Mouse (Mus musculus) hindbrain, embryonic 11.5 days (tissue): ENCODE results near the gene Cyp1a1. TPM values are rescaled to one million over a fixed set of nuclear protein-coding genes. Genes with fewer than 3 reads are reported as not detected.

ENCODE experiments used
- ATAC-seq: fragments of 200-750 bp; cut with Nextera tagmentation; 2 replicates; pipeline ENCODE4 v1.8.0; 2017; ENCODE audit warnings: mild to moderate bottlenecking, moderate TSS enrichment, moderate library complexity; ENCODE audit not compliant: low FRiP score
- DNase-seq: peaks from one replicate; pipeline ENCODE4 v3.0.0-alpha.2; 2015; ENCODE audit warnings: low spot score
- H3K27ac ChIP-seq: fragments of 300-500 bp; sonication (generic); 2 replicates; pipeline ENCODE4 v1.5.1; 2014; ENCODE audit warnings: mild to moderate bottlenecking, low read depth, low read length
- H3K27me3 ChIP-seq: fragments of 300-500 bp; sonication (generic); 2 replicates; pipeline ENCODE4 v1.6.1; 2014; ENCODE audit warnings: mild to moderate bottlenecking, low read length, moderate library complexity, mixed read lengths; ENCODE audit not compliant: control insufficient read depth, insufficient read depth
- H3K36me3 ChIP-seq: fragments of 300-500 bp; sonication (generic); 2 replicates; pipeline ENCODE4 v1.6.1; 2014; ENCODE audit warnings: mild to moderate bottlenecking, low read length, moderate library complexity, mixed read lengths; ENCODE audit not compliant: control insufficient read depth, insufficient read depth
- H3K4me1 ChIP-seq: fragments of 300-500 bp; sonication (generic); replicated peaks from 2 replicates; pipeline ENCODE4 v1.6.1; 2014; ENCODE audit warnings: low read length, mixed read lengths; ENCODE audit not compliant: control insufficient read depth, insufficient read depth
- H3K4me2 ChIP-seq: fragments of 300-500 bp; sonication (generic); replicated peaks from 2 replicates; pipeline ENCODE4 v1.6.1; 2014; ENCODE audit warnings: mild to moderate bottlenecking, low read depth, low read length
- H3K4me3 ChIP-seq: fragments of 300-500 bp; sonication (generic); 2 replicates; pipeline ENCODE4 v1.5.1; 2014; ENCODE audit warnings: low read depth, low read length
- H3K9ac ChIP-seq: fragments of 300-500 bp; sonication (generic); 2 replicates; pipeline ENCODE4 v1.6.1; 2014; ENCODE audit warnings: low read depth, low read length
- H3K9me3 ChIP-seq: fragments of 300-500 bp; sonication (generic); 2 replicates; pipeline ENCODE4 v1.6.1; 2016; ENCODE audit warnings: low read length; ENCODE audit not compliant: control insufficient read depth
- WGBS: fragments of 180-500 bp; shearing (Covaris S2); extraction: QIAGEN DNeasy Blood & Tissue Kit; methylation state at CpG from one replicate; pipeline ENCODE4 v1.1.7; 2014; 5-methylcytosine and 5-hydroxymethylcytosine counted together
- polyA plus RNA-seq: library from polyadenylated mRNA; unstranded; fragments of >200 nt; fragmentation: Nextera tagmentation; extraction: Ambion mirVana; gene quantifications from 2 replicates; pipeline ENCODE4 v1.2.1, GENCODE M21; 2014

The Cyp1a1 gene
- polyA plus RNA-seq, 1 experiment from 2014 or later = not detected

- Histone ChIP-seq H3K4me3 (peak overlapping the region; percentile 96), H3K4me1 (peaks cover 20% of the 10 kb centered on the region), H3K9ac (peak overlapping the region; percentile 97), H3K27ac (peak overlapping the region; percentile 96), H3K9me3 (no peaks in the 10 kb centered on the region), H3K27me3 (no peaks in the 10 kb centered on the region), H3K4me2 (peak overlapping the region; percentile 87), H3K36me3 (no peaks in the 10 kb centered on the region)
- DNase-seq = peak; percentile 60
- WGBS = under 1% methylated on average over 18 of the region's 18 CpGs
- ATAC-seq = peak; percentile 41
These were observed 43.2 kb upstream of the Cyp1a1 start for GRCm38 (mm10) chr9:57644442-57644943.

- WGBS = under 1% methylated on average over 42 of the region's 85 CpGs
- H3K4me1 ChIP-seq = peaks cover 18% of the 10 kb centered on the region
- peak; percentile 88 for ATAC-seq
These were observed 42.5 kb upstream of the Cyp1a1 start for GRCm38 (mm10) chr9:57644944-57645893.

GRCm38 (mm10) chr9:57646551-57647103 is 41.1 kb upstream of the Cyp1a1 start:
- H3K36me3 ChIP-seq = no peaks in the 10 kb centered on the region
- no peak overlapping the region for H3K4me2 ChIP-seq
- ATAC-seq = no peak
- whole genome bisulfite sequencing = 82% methylated on average over 12 of the region's 12 CpGs
- no peak overlapping the region for H3K4me3 ChIP-seq
- no peak overlapping the region for H3K9ac ChIP-seq
- no peak overlapping the region for H3K27ac ChIP-seq
- H3K27me3 ChIP-seq = no peaks in the 10 kb centered on the region
- DNase-seq = no peak
- peaks cover 10% of the 10 kb centered on the region for H3K4me1 ChIP-seq
- H3K9me3 ChIP-seq = no peaks in the 10 kb centered on the region

More at GRCm38 (mm10) chr9:57644944-57645893, 42.5 kb upstream of the Cyp1a1 start:
- DNase-seq = peak; percentile 96
- Histone ChIP-seq H3K4me3 (peak overlapping the region; percentile 96), H3K36me3 (no peaks in the 10 kb centered on the region), H3K9ac (peak overlapping the region; percentile 97), H3K27ac (peak overlapping the region; percentile 96), H3K9me3 (no peaks in the 10 kb centered on the region), H3K4me2 (peak overlapping the region; percentile 87), H3K27me3 (no peaks in the 10 kb centered on the region)

- WGBS = 74% methylated on average over 4 of the region's 4 CpGs
- H3K4me2 ChIP-seq = no peak overlapping the region
- ATAC-seq (no peak), DNase-seq (no peak)
- no peaks in the 10 kb centered on the region for H3K27me3 ChIP-seq
- no peak overlapping the region for H3K9ac ChIP-seq
- no peak overlapping the region for H3K4me3 ChIP-seq
- no peak overlapping the region for H3K27ac ChIP-seq
- H3K4me1 ChIP-seq = peaks cover 10% of the 10 kb centered on the region
- H3K36me3 ChIP-seq = no peaks in the 10 kb centered on the region
- no peaks in the 10 kb centered on the region for H3K9me3 ChIP-seq
These were observed 40.2 kb upstream of the Cyp1a1 start for GRCm38 (mm10) chr9:57647286-57648108.

GRCm38 (mm10) chr9:57650130-57650785 is 37.5 kb upstream of the Cyp1a1 start:
- no peaks in the 10 kb centered on the region for H3K27me3 ChIP-seq
- no peak for DNase-seq

GRCm38 (mm10) chr9:57650786-57651311 is 36.9 kb upstream of the Cyp1a1 start:
- no peak overlapping the region for H3K4me2 ChIP-seq
- H3K36me3 ChIP-seq = no peaks in the 10 kb centered on the region
- H3K9me3 ChIP-seq = no peaks in the 10 kb centered on the region
- no peak overlapping the region for H3K4me3 ChIP-seq
- no peaks in the 10 kb centered on the region; the same call in 1 of the 2 replicates for H3K4me1 ChIP-seq
- no peak for DNase-seq
- no peaks in the 10 kb centered on the region for H3K27me3 ChIP-seq
- WGBS = 38% methylated on average over 6 of the region's 6 CpGs
- H3K9ac ChIP-seq = no peak overlapping the region
- ATAC-seq = 0 out of 2 replicates have a peak, but pooled peaks have one; percentile 18
- H3K27ac ChIP-seq = no peak overlapping the region

More at GRCm38 (mm10) chr9:57650130-57650785, 37.5 kb upstream of the Cyp1a1 start:
- Histone ChIP-seq H3K4me3 (no peak overlapping the region), H3K4me2 (no peak overlapping the region), H3K36me3 (no peaks in the 10 kb centered on the region), H3K9ac (no peak overlapping the region), H3K4me1 (no peaks in the 10 kb centered on the region; the same call in 1 of the 2 replicates), H3K27ac (no peak overlapping the region), H3K9me3 (no peaks in the 10 kb centered on the region)
- ATAC-seq = no peak
- WGBS = 86% methylated on average over 6 of the region's 6 CpGs

GRCm38 (mm10) chr9:57652351-57652750 is 35.4 kb upstream of the Cyp1a1 start:
- no peak overlapping the region for H3K4me2 ChIP-seq
- no peaks in the 10 kb centered on the region for H3K9me3 ChIP-seq
- H3K36me3 ChIP-seq = no peaks in the 10 kb centered on the region
- DNase-seq = no peak
- no peak for ATAC-seq
- H3K4me1 ChIP-seq = no peaks in the 10 kb centered on the region; the same call in 1 of the 2 replicates
- H3K9ac ChIP-seq = no peak overlapping the region
- H3K27me3 ChIP-seq = no peaks in the 10 kb centered on the region
- H3K4me3 ChIP-seq = no peak overlapping the region
- no peak overlapping the region for H3K27ac ChIP-seq
- WGBS = 62% methylated on average over 9 of the region's 9 CpGs
